Mouse (Mus musculus) kidney, adult 9 months (tissue): Measurements from ENCODE around the gene Zfp719.

ENCODE experiments used
- DNase-seq: peaks from one replicate; pipeline ENCODE4 v3.0.0; 2022

The Zfp719 gene

DNA sequence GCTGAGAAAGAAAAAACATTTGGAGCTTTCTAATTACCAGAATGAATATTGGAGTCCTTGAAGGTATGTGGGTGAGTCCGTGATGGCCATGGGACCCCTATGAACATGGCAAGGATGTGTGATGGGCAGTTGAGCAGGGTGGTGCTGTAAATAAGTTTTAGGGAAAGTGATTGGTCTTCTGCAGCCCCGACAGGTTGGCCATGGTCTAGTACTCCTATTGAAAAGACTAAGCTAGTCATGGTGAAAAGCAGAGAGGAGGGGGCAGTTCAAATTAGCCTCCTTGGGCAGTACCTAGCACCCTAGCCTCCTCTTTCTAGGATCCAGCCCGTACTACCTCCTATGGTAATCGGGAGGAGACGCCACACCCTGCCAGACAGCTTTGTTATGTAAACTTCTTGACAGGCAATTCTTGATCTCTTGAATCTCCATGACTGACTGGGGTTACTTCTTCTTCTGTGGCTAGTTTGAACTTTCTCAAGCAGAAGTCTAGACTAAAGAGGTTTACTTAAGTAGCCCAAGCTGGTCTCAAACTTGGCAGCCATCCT is 28.4 kb downstream of the Zfp719 start:
- no peak for DNase-seq

DNA sequence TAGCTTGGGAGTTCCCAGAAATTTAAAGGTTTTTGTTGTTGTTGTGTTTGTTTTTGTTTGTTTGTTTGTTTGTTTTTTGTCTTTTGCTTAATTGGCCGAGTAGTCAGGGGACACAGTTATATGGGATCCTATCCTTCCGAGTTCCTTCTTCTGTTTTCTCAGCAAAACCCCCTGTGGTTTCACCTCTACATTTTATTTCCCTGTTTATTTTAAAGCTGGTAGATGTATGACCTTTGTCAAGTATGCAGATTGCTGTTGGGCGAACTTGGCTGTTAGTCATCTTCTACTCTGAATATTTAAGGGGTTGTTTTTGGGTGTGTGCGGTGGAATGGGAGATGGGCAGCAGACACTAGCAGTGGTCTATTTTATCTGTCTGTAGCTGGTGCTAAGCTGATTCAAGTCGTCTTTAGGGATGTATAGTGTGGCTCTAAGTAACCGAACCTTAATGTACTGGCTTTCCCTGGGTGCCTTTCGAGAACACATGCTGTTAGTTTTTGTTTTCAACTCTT is 29.0 kb downstream of the Zfp719 start:
- DNase-seq = no peak

DNA sequence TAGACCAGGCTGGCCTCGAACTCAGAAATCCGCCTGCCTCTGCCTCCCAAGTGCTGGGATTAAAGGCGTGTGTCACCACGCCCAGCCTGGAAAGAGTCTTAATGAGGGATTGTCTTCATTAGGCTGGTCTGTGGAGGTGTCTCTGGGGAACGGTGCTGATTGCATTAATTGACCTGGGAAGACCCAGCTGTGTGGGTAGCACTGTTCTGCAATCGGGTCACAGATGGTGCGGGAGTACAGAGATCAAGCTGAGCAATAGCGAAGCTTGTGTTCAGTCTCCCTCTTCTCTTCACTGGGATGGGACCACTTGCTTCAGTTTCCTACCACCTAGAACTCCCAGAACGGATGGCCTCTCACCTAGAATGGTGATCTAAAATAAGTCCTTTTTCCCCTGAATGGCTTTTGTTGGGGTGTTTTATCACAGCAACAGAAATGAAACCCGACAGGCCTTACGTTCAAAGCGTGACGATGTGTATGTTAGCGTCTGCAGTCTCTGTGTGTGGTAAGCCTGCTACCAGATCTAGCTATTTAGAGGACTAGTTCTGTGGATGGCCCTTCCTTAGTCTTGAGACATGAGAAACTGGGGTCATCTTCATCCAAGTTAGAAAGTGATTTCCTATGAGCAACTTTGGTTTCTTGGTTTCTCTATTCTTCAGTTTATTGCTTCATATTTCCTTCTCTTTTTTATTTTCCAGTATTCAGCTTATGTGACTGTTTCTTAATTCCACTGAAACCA is 34.6 kb downstream of the Zfp719 start:
- DNase-seq = no peak

DNA sequence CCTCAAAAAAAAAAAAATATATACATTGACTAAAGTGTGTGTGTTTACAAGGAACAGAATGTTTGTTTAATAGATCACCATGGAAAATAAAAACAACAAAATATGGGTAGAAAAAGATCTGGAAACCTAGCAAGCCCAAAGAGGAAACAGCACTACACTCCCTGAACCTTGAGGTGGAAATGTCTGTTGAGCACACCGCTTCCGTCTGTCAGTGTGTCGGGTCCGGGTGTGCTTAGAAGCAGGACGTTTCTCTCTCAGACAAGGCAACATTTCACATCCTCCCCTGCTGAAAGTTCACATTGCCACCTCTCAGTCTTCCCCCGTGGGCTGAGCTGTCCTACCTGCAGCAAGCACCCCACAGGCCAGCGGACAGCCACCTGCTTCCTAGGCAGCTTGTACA is 43.5 kb downstream of the Zfp719 start:
- DNase-seq = no peak

DNA sequence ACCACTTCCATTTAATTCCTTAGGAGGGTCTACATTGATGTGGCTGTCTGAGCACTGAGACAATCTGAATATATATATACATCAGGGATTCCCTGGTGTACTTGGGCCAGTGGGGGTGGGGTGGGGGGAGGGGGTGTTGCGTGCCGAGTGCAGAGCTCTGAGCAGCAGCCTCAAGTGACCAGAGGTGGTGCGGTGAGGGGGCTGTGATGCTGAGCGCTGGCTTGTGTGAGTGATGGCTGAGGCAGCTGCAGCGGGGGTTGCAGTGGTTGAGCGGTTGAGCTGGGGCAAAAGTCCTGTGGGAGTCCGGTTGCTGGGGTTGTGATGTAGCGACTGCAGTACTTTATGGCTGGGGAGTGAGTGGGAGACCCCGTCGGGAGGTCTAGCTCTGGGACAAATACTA is 44.4 kb downstream of the Zfp719 start:
- no peak for DNase-seq

DNA sequence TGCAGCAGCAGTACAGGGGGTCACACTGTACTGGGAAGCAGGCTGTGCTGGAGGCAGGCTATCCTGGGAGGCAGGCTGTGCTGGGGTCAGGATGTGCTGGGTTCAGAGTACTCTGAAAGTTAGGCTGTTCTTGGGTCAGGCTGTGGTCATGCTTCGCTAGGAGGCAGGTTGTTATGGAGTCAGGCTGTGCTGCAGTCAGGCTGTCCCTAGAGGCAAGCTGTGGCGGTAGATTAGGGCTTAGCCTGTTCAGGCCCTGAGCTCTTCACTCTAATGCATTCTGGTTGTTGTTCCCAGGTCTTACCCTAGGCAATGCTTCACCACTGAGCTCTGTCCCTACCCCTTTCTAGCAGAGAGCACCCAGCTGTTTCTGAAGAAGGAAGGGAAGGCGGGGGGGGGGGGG is 45.7 kb downstream of the Zfp719 start:
- no peak for DNase-seq

DNA sequence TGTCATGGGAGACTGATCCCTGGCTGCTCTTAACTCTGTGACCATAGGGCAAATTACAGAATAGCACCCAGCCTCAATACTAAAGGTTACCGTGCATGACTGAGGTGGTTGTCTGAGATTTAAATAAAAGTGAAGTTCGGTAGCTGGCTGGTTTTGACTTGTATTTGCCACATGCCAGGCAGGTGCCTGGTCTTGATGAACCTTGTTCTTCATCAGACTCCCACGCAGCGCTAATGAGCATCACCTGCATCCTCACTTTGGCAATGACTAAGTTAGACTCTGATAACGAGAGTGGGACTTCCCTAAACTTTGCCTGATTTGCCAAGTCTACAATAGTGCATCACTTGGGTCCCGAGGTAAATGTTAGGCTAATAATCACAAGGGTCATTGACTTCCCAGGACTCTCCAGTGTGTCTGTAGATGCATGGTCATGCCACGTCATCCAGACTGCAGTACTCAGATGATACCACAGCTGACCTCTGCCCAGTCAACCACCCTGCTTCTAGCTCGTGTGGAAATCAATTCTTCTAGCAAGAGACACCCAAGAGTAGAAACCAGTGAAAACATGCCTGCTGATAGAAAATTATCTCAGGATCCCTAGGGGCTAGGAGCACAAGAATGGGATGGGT is 46.5 kb downstream of the Zfp719 start:
- no peak for DNase-seq

DNA sequence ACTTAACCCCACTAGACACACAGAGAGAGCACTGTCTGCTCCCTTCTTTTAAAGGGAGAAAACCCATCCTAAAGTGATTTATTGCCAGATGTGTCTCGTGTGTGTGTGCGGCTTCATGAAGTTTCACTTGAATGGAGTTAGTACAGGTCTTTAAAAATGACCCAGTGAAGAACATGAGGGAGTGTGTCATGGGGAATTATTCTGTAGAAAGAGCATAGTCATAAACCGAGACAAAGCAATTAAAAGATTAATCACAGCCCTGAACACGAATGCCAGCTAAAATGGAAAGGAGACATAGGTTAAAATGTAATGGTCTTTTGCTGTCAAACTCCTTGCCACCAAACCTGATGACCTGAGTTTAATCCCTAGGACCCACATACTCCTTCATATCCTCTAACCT is 54.5 kb downstream of the Zfp719 start:
- DNase-seq = no peak

DNA sequence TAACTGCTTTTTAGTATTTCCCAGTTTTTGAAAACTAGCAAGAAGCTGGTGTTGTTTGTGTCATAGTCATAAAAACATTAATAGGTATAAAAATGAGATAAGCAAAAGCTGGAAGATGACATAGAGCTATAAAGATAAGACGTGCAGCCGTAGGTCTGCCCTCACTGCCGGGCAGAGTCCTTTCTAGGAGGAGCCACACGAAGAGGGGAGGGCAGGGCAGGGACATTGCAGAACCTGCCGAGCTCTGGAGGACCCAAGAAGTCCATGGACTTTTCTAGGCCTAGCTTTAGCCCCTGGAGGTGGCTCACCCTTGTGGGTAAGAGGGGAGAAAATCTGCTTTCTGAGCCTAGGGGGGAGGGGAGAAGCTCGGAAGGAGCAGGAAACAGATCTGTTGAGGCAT is 55.1 kb downstream of the Zfp719 start, which contains the start of gene Ceacam18:
Ceacam18 (plus strand) TSS at position 208 of the 400 bp plus-strand sequence.
- DNase-seq = no peak

DNA sequence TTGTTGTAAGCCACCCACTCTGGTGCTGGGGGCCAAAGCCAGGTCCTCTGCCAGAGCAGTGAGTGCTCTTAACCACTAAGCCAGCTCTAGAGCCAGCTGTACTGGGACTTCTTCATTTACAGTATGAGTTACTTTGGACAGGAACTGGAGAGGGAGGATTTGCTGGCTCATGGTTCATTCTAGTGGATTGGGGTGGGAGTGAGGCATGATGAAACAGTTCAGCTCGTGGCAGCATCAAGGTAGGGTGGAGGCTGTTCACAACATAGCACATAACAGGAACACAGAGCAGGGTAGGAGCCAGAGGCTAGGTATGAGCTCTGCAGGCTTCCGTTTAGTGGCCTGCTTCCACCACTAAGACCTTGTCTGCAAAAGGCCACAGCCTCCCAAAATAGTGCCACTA is 56.8 kb downstream of the Zfp719 start:
- DNase-seq = no peak

DNA sequence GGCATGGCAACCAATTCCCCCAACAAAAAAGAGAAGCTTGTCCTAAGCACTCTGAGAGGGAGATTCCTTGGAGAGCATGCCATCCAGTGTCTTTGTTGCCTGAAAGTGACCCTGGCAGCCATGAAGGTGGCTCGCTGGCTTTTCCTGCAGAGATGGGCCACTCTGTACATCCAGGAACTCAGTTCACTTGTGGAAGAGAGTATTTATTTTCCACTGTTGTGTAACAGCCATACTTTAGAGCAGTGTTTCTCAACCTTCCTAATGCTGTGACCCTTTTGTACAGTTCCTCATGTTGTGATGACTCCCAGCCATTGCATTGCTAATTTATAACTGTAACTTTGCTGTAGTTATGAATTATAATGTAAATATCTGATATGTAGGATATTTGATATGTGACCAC is 57.7 kb downstream of the Zfp719 start:
- DNase-seq = no peak

DNA sequence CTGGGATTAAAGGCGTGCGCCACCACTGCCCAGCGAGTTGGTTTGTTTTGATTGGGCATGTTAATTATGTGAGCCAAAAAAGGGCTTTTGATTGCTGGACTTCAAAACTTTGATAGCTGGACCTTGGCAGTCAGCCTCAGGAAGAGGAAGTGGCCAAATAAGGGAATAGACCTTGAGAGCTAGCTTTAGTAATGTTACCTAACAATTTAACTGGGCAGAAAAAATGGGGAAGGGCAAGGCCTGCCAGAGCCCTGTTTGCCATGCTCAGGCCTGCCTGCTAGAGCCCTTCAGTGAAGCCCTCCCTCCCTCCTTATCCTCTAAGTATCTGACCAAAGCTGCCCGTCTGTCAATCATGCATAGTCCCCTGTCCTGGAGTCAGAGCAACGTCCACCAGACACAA is 63.2 kb downstream of the Zfp719 start:
- DNase-seq = peak; percentile 10
